Mouse (Mus musculus) limb, embryonic 10.5 days (tissue): ENCODE measurements around the gene 0610030E20Rik. TPM values are rescaled to one million over a fixed set of nuclear protein-coding genes. Genes with fewer than 3 reads are reported as not detected.

ENCODE experiments used
- DNase-seq: peaks from one replicate; pipeline ENCODE4 v3.0.0-alpha.2; 2017; ENCODE audit warnings: low spot score
- H3K27ac ChIP-seq: fragments of 300-500 bp; sonication (generic); 2 replicates; pipeline ENCODE4 v1.5.1; 2016; ENCODE audit warnings: mild to moderate bottlenecking
- H3K27me3 ChIP-seq: fragments of 300-500 bp; sonication (generic); 2 replicates; pipeline ENCODE4 v1.6.1; 2016; ENCODE audit warnings: low read depth, mild to moderate bottlenecking; ENCODE audit not compliant: poor library complexity, severe bottlenecking
- H3K36me3 ChIP-seq: fragments of 300-500 bp; sonication (generic); 2 replicates; pipeline ENCODE4 v1.6.1; 2016; ENCODE audit warnings: mild to moderate bottlenecking, moderate library complexity
- H3K4me1 ChIP-seq: fragments of 300-500 bp; sonication (generic); 2 replicates; pipeline ENCODE4 v1.6.1; 2016
- H3K4me3 ChIP-seq: fragments of 300-500 bp; sonication (generic); 2 replicates; pipeline ENCODE4 v1.5.1; 2016; ENCODE audit warnings: mild to moderate bottlenecking, moderate library complexity
- H3K9me3 ChIP-seq: fragments of 300-500 bp; sonication (generic); replicated peaks from 2 replicates; pipeline ENCODE4 v1.6.1; 2016; ENCODE audit warnings: mild to moderate bottlenecking
- WGBS: fragments of 180-500 bp; shearing (Covaris S2); methylation state at CpG from one replicate; pipeline ENCODE4 v1.1.7; 2016; 5-methylcytosine and 5-hydroxymethylcytosine counted together
- polyA plus RNA-seq: library from polyadenylated mRNA; unstranded; fragments of >200 nt; fragmentation: Nextera tagmentation; extraction: Ambion mirVana; gene quantifications from 2 replicates; pipeline ENCODE4 v1.2.1, GENCODE M21; 2016

Gene 0610030E20Rik
- polyA plus RNA-seq, 1 experiment from 2014 or later: 24.3 TPM

DNA sequence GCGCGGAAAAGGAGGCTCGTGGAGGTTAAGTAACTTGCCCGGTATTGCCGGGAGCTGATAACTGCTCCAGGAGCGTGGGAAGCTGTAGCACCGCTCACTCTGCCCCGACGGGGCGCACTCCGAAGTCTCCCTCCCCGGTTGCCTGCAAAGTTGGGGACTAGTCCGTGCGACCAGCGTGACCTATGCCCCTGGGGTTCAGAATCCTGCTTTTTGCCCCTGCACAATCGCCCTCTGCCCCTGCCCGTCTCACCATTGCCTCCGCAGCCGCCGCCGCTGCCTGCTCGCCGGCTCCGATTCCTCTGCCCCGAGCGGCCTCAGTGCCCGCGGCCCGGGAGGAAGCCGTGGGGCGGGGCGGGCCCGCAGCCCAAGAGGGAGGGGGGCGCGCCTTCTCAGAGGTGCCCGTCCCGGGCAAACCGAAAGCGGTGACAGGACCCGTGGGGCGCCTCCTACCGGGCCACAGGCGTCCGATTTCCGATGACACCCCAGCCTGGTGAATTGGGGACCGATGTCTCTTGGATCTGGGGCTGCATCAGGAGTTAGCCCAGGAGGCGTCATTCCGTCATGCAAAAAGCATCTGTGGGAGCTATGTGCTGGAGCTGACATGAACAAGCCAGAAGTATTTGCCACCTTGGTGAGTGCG is 33.1 kb downstream of the 0610030E20Rik start, which contains the start of gene Vamp5:
Gene Vamp5 (minus strand): TSS at position 338 of the 640 bp plus-strand sequence.
- H3K9me3 ChIP-seq: no peaks in the 10 kb centered on the region
- WGBS: 1% methylated on average over 49 of the region's 49 CpGs
- peaks cover 9% of the 10 kb centered on the region for H3K36me3 ChIP-seq
- peak within 1 kb of the TSS; percentile 78 for H3K27ac ChIP-seq
- H3K27me3 ChIP-seq: peaks cover 17% of the 10 kb centered on the region
- H3K4me1 ChIP-seq: peaks cover 16% of the 10 kb centered on the region
- H3K4me3 ChIP-seq: peak within 1 kb of the TSS; percentile 61
- DNase-seq: peak; percentile 76

DNA sequence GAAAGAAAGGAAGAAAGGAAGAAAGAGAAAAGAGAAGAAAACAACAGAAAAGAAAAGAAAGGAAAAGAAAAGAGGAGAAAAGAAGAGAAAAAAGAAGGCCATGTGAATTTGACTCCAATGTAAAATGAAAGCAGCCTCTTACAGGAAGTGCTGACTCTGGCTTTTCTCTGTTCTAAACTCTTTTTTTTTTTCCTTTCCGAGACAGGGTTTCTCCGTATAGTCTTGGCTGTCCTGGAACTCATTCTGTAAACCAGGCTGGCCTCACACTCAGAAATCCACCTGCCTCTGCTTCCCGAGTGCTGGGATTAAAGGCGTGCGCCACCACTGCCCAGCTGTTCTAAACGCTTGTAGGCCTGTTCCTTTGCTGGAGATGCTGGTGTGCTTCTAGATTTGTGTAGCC is 35.4 kb downstream of the 0610030E20Rik start:
- Histone ChIP-seq H3K36me3 (peaks cover 17% of the 10 kb centered on the region), H3K27me3 (peaks cover 17% of the 10 kb centered on the region), H3K4me3 (no peak overlapping the region), H3K9me3 (no peaks in the 10 kb centered on the region), H3K27ac (no peak overlapping the region), H3K4me1 (peaks cover 18% of the 10 kb centered on the region)
- WGBS: 87% methylated on average over 6 of the region's 6 CpGs
- DNase-seq: no peak

DNA sequence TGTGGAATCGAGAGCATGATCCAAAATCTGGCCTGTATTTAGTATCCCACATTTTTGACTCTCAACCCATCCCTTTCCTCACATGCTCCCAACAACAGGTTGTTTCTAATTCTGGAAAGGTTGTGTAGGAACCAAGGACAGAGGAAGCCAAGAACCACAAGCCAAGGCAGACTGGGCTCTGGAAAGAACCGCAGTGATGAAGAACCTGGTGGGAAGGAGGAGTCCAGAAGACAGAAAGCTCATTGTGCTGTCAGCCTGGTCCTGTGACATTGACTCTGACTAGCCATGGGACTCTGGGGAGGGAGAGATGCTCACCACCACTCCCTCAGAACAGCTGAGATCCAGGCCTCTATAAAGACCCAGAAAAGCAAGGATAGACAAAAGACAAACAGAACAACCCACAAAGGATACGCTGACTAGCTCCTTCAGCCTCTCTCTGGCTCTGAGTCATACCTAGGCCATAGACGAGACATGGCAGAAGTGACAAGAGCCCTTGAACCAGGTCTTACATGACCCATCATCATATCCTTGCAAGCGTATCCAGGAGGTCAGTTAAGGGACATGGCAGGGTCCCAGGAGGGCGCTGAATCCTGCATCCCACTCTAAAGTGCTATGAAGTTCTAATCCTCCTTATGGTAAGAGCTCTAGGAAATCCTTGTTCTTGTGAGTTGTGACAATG is 36.2 kb downstream of the 0610030E20Rik start:
- WGBS: 87% methylated on average over 6 of the region's 6 CpGs
- Histone ChIP-seq H3K4me3 (no peak overlapping the region), H3K27me3 (peaks cover 17% of the 10 kb centered on the region), H3K4me1 (peaks cover 25% of the 10 kb centered on the region), H3K27ac (peak overlapping the region; percentile 4; the same call in 1 of the 2 replicates), H3K36me3 (peaks cover 23% of the 10 kb centered on the region), H3K9me3 (no peaks in the 10 kb centered on the region)
- DNase-seq: no peak

DNA sequence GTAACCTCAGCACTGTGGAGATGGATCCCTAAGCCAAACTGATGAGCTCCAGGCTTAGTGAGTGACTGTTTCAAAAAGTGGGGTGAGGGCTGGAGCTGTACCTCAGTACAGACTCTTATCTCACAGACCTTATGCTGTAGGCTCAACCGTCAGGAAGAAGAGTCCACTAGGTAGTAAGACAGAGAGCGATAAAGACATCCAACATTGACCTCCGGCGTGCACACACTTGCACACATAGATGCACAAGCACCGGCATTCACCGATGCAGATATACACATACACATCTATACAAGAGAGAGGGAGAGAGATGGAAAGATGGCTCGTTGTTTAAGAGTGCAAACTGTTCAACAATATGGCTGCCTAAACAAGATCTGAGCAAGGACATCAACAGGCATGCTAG is 36.8 kb downstream of the 0610030E20Rik start:
- H3K27me3 ChIP-seq: peaks cover 14% of the 10 kb centered on the region
- H3K36me3 ChIP-seq: peaks cover 23% of the 10 kb centered on the region
- no peak for DNase-seq
- 94% methylated on average over 7 of the region's 7 CpGs for WGBS
- no peak overlapping the region for H3K4me3 ChIP-seq
- no peaks in the 10 kb centered on the region for H3K9me3 ChIP-seq
- H3K27ac ChIP-seq: no peak overlapping the region
- peaks cover 32% of the 10 kb centered on the region for H3K4me1 ChIP-seq

DNA sequence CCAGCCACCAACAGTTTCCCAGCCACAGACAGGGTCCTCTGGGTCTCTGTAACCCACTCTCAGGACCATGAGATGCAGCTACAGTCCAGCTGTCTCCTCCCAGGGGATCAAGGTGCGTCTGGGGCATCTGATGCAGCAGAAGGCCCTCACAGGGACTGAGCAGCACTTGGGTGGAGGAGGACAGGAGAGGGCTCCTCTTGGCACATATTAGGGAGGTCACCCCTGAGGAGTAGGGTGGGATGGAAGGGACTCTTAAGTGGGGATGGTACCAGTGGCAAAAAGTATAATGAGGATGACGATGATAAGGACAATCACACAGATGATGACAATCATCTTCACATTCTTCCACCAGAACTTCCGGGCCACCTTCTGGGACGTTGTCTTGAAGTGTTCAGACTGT is 38.1 kb downstream of the 0610030E20Rik start:
- 87% methylated on average over 4 of the region's 4 CpGs for WGBS
- no peak overlapping the region for H3K27ac ChIP-seq
- no peaks in the 10 kb centered on the region for H3K9me3 ChIP-seq
- DNase-seq: no peak
- peaks cover 23% of the 10 kb centered on the region for H3K36me3 ChIP-seq
- H3K4me3 ChIP-seq: no peak overlapping the region
- H3K27me3 ChIP-seq: 0 out of 2 replicates have a peak, but pooled peaks cover 1% of the 10 kb centered on the region
- peaks cover 32% of the 10 kb centered on the region for H3K4me1 ChIP-seq

DNA sequence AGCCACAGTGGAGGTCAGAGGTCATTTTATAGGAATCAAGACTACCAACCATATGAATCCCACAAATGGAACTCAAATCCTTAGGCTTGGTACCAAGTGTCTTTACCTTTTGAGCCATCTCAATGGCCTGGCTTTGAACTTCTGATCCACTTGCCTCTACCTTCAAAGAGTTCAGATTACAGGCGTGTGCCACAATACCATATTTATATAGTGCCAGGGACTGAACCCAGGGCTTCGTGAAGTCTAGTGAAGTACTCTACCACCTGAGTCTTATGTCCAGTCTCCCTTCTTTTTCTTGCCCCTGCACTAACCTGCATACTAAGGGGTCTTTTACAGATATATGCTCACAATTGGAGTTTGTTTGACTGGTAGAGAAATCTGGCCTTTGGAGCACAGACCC is 39.4 kb downstream of the 0610030E20Rik start:
- Histone ChIP-seq H3K36me3 (peaks cover 23% of the 10 kb centered on the region), H3K4me3 (no peak overlapping the region), H3K4me1 (peaks cover 41% of the 10 kb centered on the region), H3K27me3 (no peaks in the 10 kb centered on the region), H3K9me3 (no peaks in the 10 kb centered on the region), H3K27ac (no peak overlapping the region)
- no peak for DNase-seq
- 87% methylated on average over 2 of the region's 2 CpGs for WGBS

DNA sequence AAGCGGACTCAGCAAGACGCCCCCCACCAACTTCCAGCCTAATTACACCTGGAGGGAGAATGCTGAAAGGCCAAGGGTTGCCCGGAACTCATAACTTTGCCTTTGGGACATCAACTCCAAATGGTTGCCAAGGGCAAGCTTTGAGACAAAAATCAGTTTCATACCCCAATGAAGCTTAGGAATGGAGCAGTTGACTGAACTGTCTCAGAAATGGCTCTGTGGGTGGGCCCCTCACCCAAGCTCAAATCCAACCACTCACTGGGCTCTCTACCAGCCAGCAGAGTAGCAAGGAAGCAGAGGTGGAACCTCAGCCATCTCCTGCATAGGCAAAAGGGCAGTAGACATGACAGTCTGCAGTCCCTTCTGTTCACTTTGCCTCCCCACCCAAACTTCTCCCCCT is 40.7 kb downstream of the 0610030E20Rik start:
- H3K9me3 ChIP-seq: no peaks in the 10 kb centered on the region
- H3K27me3 ChIP-seq: no peaks in the 10 kb centered on the region
- no peak for DNase-seq
- peak overlapping the region; percentile 17; the same call in 1 of the 2 replicates for H3K4me3 ChIP-seq
- WGBS: 61% methylated on average over 3 of the region's 3 CpGs
- H3K36me3 ChIP-seq: peaks cover 23% of the 10 kb centered on the region
- peak overlapping the region; percentile 92; the same call in 1 of the 2 replicates for H3K27ac ChIP-seq
- H3K4me1 ChIP-seq: peaks cover 41% of the 10 kb centered on the region

DNA sequence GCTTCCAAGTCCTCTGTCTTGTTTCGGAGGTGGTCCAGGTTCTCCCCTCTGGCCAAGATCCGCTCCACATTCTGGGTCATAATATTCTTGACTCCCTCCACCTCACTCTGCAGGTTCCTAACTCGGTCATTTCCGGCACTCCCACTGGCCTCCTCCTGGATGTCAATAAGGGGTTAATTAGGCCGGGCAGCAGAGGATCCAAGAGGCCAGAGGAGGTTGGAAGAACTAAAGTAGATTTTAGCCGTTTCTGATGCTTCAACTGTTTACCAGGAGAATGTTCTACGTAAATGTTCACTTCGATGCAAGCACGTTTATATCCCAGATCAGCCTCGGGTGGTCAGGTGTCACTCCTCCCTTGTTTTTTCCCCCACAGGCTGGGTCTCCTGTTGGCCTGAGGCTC is 41.1 kb downstream of the 0610030E20Rik start:
- H3K27me3 ChIP-seq: no peaks in the 10 kb centered on the region
- peak overlapping the region; percentile 92; the same call in 1 of the 2 replicates for H3K27ac ChIP-seq
- DNase-seq: no peak
- peaks cover 46% of the 10 kb centered on the region for H3K4me1 ChIP-seq
- peak overlapping the region; percentile 17; the same call in 1 of the 2 replicates for H3K4me3 ChIP-seq
- 52% methylated on average over 10 of the region's 10 CpGs for WGBS
- H3K9me3 ChIP-seq: no peaks in the 10 kb centered on the region
- H3K36me3 ChIP-seq: peaks cover 23% of the 10 kb centered on the region

DNA sequence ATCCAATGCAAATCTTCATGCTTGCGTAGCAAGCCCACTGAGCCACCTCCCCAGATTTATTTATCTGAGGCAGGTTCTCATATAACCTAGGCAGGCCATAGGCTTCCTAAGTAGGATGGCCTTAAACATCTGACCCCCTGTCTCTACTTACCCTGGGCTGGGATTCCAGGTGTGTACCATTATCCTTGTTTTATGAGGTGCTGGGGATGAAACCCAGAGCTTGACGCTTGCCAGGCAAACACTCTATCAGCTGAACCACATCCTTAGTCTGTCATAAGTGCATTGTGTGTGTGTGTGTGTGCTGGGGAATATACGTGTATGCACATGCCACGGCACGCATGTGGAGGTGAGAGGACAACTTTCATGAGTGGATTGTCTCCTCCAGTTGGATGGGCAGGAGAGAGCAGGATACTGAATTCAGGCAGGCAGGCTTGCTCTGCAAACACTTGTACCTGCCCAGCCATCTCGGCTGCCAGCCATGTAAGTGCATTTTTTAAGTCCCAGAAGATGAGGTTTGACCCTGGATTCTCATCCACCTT is 41.7 kb downstream of the 0610030E20Rik start:
- peak; percentile 67 for DNase-seq
- no peaks in the 10 kb centered on the region for H3K9me3 ChIP-seq
- peak overlapping the region; percentile 92 for H3K27ac ChIP-seq
- no peaks in the 10 kb centered on the region for H3K27me3 ChIP-seq
- H3K36me3 ChIP-seq: peaks cover 23% of the 10 kb centered on the region
- peak overlapping the region; percentile 17; the same call in 1 of the 2 replicates for H3K4me3 ChIP-seq
- peaks cover 48% of the 10 kb centered on the region for H3K4me1 ChIP-seq
- 50% methylated on average over 6 of the region's 6 CpGs for WGBS

DNA sequence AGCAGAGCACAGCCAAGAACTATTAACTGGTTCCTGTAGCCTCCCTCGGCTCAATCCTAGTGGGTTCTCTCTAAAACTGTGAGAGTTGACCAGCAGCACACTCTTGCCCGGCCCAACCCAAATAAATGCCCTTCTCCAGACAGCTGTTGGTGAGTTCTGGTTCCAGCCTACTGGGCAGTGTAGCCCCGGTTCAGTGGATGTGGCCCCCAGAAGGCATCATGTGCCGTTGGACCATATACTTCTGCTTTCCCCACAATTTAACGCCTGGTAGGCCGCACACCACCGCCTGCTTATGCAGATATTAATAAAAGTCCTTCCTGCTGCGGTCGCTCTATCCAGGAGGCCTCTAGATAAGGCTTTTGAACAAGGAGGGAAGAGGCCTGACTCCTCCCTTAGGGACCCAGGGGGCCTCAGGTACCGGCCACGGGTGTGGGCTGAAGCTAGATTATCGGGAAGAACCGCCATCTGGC is 42.4 kb downstream of the 0610030E20Rik start:
- Histone ChIP-seq H3K36me3 (peaks cover 21% of the 10 kb centered on the region), H3K4me1 (peaks cover 51% of the 10 kb centered on the region), H3K9me3 (no peaks in the 10 kb centered on the region), H3K4me3 (peak overlapping the region; percentile 63), H3K27me3 (no peaks in the 10 kb centered on the region), H3K27ac (peak overlapping the region; percentile 92)
- WGBS: 24% methylated on average over 13 of the region's 13 CpGs
- no peak for DNase-seq

DNA sequence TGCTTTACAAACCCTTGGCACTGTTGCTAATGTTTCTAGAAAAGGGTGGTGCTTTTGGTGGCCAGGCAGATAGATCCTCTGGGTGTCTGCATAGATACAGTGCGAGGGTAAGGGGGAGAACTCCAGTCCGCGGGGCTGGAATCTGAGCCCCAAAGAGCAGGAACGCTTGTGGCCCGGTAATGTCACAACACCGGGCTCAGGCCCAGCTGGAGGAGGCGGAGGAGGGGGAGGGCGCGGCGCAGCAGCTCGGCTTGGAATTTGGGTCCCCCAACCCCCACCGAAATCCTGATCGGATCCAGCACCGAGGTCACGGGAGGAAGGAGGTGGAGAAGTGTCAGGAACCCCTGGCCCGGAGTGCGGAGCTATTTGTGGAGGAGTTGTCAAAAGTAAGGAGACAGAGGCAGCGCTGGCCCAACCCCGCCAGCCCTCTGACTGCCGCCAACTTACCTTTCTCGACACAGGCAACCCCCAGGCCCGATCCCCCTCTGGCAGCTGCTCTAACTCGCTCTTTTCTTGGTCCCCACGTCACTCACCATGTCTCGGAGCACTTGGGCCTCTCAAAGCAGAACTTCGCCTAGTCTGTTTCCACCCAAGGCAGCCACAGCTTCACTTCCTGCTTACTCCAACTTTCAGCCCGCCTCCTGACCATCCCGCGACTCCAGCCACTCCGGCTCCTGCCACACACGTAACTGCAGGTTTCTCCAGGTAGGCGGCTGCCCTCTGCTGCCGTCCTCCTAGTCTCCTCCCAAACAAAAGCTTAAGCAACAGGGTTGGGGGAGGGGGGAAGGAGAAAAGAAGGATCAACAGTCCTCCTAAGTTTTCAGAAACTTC is 43.0 kb downstream of the 0610030E20Rik start, which contains the start of gene Vamp8:
Gene Vamp8 (minus strand): TSS at position 763 of the 831 bp plus-strand sequence.
- WGBS: 2% methylated on average over 33 of the region's 33 CpGs

DNA sequence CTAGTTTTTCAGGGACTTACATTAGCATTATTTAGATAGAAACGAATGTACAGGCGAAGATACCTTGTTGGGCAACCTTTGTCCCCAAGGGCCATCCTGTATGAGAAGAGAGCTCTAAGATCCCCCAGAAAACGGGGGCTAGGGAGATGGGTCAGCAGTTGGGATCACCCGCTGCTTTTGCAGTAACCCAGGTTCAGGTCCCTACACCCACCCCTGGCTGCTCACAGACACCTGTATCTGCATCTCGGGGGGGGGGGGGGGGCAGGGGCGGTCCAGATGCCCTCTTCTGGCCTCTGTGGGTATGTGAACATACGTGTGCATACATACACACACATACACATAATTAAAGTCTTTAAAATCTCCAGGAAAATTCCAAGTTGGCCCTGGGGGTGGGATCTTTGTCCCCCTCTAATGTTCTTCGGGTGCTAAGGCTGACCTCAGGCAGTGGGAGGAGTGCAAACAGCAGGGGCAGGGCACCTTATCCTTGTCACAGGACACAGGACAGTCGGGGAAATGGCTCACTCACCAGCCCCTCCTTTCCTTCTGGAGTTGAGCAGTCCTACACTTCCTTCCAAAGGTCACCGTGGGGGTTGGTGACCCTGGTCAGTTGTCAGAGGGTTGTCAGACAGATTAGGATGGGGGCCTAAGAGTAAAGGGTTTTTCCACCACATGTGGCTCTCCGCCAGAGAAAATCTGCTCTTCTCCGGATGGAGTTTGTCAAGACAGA is 43.8 kb downstream of the 0610030E20Rik start:
- peaks cover 51% of the 10 kb centered on the region for H3K4me1 ChIP-seq
- peak overlapping the region; percentile 63 for H3K4me3 ChIP-seq
- WGBS: 7% methylated on average over 12 of the region's 12 CpGs
- peak; percentile 43 for DNase-seq
- no peaks in the 10 kb centered on the region for H3K27me3 ChIP-seq
- peak overlapping the region; percentile 92 for H3K27ac ChIP-seq
- no peaks in the 10 kb centered on the region for H3K9me3 ChIP-seq
- H3K36me3 ChIP-seq: peaks cover 11% of the 10 kb centered on the region

More for the DNA sequence above, 43.0 kb downstream of the 0610030E20Rik start, which contains the start of gene Vamp8:
- peaks cover 15% of the 10 kb centered on the region for H3K36me3 ChIP-seq
- DNase-seq: peak; percentile 77
- H3K27me3 ChIP-seq: no peaks in the 10 kb centered on the region
- H3K4me1 ChIP-seq: peaks cover 51% of the 10 kb centered on the region
- H3K27ac ChIP-seq: peak within 1 kb of the TSS; percentile 92
- H3K4me3 ChIP-seq: peak within 1 kb of the TSS; percentile 63
- no peaks in the 10 kb centered on the region for H3K9me3 ChIP-seq
